Mouse (Mus musculus) ES-Bruce4 (cell line): ENCODE results near the gene Ppp4r3a. TPM values are rescaled to one million over a fixed set of nuclear protein-coding genes. Genes with fewer than 3 reads are reported as not detected.

Experiments
- H3K27ac ChIP-seq: 2 replicates; pipeline ENCODE4 v1.5.1; 2012; ENCODE audit warnings: low read length, inconsistent platforms; ENCODE audit not compliant: insufficient read depth
- H3K27me3 ChIP-seq: 2 replicates; pipeline ENCODE4 v1.6.1; 2012; ENCODE audit warnings: mild to moderate bottlenecking, low read length, inconsistent platforms; ENCODE audit not compliant: control insufficient read depth, poor library complexity, insufficient read depth, severe bottlenecking
- H3K36me3 ChIP-seq: 2 replicates; pipeline ENCODE4 v1.6.1; 2012; ENCODE audit warnings: inconsistent platforms, mild to moderate bottlenecking, low read length, moderate library complexity; ENCODE audit not compliant: control insufficient read depth, poor library complexity, insufficient read depth, severe bottlenecking
- H3K4me1 ChIP-seq: one replicate; pipeline ENCODE4 v1.8.1; 2011; ENCODE audit warnings: low read length; ENCODE audit not compliant: control insufficient read depth, insufficient read depth
- H3K4me3 ChIP-seq: 2 replicates; pipeline ENCODE4 v1.5.1; 2011; ENCODE audit warnings: low read depth, mild to moderate bottlenecking, low read length
- H3K9ac ChIP-seq: 2 replicates; pipeline ENCODE4 v1.6.1; 2012; ENCODE audit warnings: low read depth, mild to moderate bottlenecking, inconsistent platforms; ENCODE audit not compliant: poor library complexity, severe bottlenecking
- H3K9me3 ChIP-seq: replicated peaks from 2 replicates; pipeline ENCODE4 v1.6.1; 2012; ENCODE audit warnings: mild to moderate bottlenecking, low read length, inconsistent platforms; ENCODE audit not compliant: control insufficient read depth, poor library complexity, insufficient read depth, severe bottlenecking
- CTCF ChIP-seq: IDR thresholded peaks from one replicate; pipeline ENCODE4 v1.8.1; 2011; ENCODE audit warnings: low read depth, low read length
- EP300 ChIP-seq: IDR thresholded peaks from 2 replicates; pipeline ENCODE4 v1.6.1; 2011; ENCODE audit warnings: low read depth, low read length; ENCODE audit not compliant: insufficient read depth
- POLR2A ChIP-seq: IDR thresholded peaks from one replicate; pipeline ENCODE4 v1.8.1; 2011; ENCODE audit warnings: low read length; ENCODE audit not compliant: insufficient read depth
- polyA plus RNA-seq: library from polyadenylated mRNA; stranded (reverse); fragments of >200 nt; gene quantifications from 2 replicates; pipeline ENCODE4 v1.2.4, GENCODE M21; 2011; ENCODE audit warnings: low read depth; ENCODE audit not compliant: missing spikeins, insufficient read depth, insufficient read length

The Ppp4r3a gene
- polyA plus RNA-seq, 1 experiment = 144 TPM

DNA sequence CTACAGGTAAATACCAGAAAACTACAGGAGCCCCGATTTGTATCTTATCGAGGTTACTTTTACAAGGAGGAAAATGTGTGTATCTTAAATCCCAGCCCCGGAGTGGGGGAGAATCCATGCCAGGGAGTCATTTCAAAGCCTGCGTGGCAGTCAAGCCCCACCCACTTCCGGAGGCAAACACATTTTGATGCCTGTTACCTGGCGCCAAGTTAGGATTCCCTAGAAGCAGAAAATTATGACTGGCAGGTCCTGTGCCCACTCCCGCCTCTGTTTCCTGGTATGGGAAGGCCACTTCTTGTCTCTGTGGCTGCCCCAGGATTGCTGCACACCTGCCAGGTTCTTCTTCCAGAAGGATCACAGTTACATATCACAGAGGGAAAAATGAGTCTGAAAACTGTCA, 57.0 kb downstream of the Ppp4r3a start:
- no peak overlapping the region for H3K4me3 ChIP-seq
- no peaks in the 10 kb centered on the region for H3K9me3 ChIP-seq
- no peaks in the 10 kb centered on the region for H3K27me3 ChIP-seq
- peak overlapping the region; percentile 96 for H3K9ac ChIP-seq
- no peak overlapping the region for H3K27ac ChIP-seq
- TF ChIP-seq EP300 (no peak), POLR2A (no peak), CTCF (no peak)
- peaks cover 3% of the 10 kb centered on the region for H3K36me3 ChIP-seq
- H3K4me1 ChIP-seq = peaks cover 14% of the 10 kb centered on the region

DNA sequence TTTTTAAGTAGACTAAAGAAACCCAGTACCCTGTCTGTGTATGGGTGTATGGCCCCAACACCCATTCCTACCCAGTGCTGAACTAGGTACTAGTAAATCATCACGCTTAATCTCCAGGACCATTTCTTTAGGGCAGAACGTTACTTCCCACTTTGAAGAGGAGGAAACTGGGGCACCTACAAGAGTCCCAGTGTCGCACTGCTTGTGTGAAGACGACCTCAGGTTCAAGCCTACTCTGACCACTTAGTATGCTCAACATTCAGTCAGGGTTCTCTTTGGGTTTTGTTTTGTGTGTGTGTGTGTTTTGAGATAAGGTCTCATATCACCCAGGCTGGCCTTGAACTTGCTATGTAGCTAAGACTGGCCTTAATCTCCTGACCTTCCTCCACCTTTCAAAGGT, 57.5 kb downstream of the Ppp4r3a start:
- H3K27ac ChIP-seq = peak overlapping the region; percentile 38
- TF ChIP-seq EP300 (no peak), CTCF (no peak), POLR2A (no peak)
- peaks cover 3% of the 10 kb centered on the region for H3K36me3 ChIP-seq
- H3K27me3 ChIP-seq = no peaks in the 10 kb centered on the region
- H3K4me3 ChIP-seq = no peak overlapping the region
- no peak overlapping the region; the same call in 1 of the 2 replicates for H3K9ac ChIP-seq
- H3K4me1 ChIP-seq = peaks cover 14% of the 10 kb centered on the region
- no peaks in the 10 kb centered on the region for H3K9me3 ChIP-seq

DNA sequence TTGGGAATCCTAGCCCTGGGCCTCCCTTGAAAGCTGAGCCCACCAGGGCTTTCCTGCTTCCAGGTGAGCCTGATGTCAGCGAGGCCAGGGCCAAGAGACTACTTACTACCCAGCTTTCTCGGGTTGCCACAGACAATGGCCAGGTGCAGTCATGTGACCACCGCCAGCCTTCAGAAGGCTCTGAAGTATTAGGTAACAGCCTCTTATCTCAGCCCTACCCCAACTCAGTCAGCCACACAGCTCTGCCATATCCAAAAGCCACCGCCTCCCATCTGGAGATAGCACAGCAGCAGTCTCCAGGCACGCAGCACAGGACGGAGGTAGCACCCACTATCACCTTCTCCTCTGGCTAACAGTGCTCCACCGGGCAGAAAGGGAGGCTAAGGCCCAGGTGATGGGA, 58.1 kb downstream of the Ppp4r3a start:
- Histone ChIP-seq H3K4me1 (peaks cover 16% of the 10 kb centered on the region), H3K27me3 (no peaks in the 10 kb centered on the region), H3K4me3 (peak overlapping the region; percentile 25), H3K9me3 (no peaks in the 10 kb centered on the region), H3K27ac (peak overlapping the region; percentile 50), H3K9ac (no peak overlapping the region), H3K36me3 (peaks cover 3% of the 10 kb centered on the region)
- TF ChIP-seq POLR2A (no peak), CTCF (no peak), EP300 (no peak)

DNA sequence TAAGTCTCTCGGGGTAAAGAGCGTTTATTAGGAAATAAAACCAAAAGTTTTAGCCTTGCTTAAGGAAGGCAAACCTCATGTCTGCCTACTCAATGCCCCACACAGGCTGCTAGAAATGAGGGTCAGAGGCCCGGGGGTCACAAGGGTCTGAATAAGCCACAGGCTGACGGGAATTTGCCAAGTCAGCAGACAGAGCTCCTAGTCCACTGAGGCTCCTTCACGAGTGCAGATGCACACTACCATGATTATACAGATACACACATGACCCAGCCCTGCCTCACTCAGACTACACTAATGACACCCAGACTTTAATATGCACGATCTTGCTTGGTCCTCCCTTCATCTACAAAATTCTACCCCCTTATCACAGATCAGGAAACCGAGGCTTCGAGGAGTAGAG, 58.7 kb downstream of the Ppp4r3a start:
- H3K27ac ChIP-seq = peak overlapping the region; percentile 7; the same call in 1 of the 2 replicates
- no peaks in the 10 kb centered on the region for H3K9me3 ChIP-seq
- no peak overlapping the region for H3K4me3 ChIP-seq
- peaks cover 19% of the 10 kb centered on the region for H3K4me1 ChIP-seq
- peaks cover 3% of the 10 kb centered on the region for H3K36me3 ChIP-seq
- no peaks in the 10 kb centered on the region for H3K27me3 ChIP-seq
- TF ChIP-seq EP300 (no peak), CTCF (no peak), POLR2A (no peak)
- H3K9ac ChIP-seq = no peak overlapping the region

DNA sequence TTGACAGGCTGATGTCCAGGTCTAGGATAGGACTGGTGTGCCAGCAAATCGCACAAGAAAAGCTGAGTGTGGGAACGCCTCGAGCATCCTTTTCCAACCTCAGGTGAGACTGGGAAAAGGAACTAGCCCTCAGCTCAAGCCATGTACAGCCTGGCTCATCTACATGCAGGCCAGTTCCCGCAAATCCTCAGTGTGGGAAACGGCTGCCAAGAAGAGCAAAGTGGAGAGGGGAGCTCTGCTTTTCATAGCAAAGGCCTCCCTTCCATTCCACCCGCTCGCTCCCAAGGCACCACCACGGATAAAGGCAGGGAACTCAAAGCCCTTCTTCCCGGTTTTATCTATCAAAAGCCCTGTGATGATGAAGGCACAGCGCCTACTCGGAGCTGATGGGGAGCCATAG, 60.4 kb downstream of the Ppp4r3a start:
- no peak overlapping the region for H3K9ac ChIP-seq
- TF ChIP-seq EP300 (no peak), CTCF (no peak), POLR2A (no peak)
- H3K27me3 ChIP-seq = no peaks in the 10 kb centered on the region
- H3K4me1 ChIP-seq = peaks cover 19% of the 10 kb centered on the region
- no peak overlapping the region for H3K4me3 ChIP-seq
- H3K27ac ChIP-seq = no peak overlapping the region
- H3K9me3 ChIP-seq = no peaks in the 10 kb centered on the region
- peaks cover 3% of the 10 kb centered on the region for H3K36me3 ChIP-seq

DNA sequence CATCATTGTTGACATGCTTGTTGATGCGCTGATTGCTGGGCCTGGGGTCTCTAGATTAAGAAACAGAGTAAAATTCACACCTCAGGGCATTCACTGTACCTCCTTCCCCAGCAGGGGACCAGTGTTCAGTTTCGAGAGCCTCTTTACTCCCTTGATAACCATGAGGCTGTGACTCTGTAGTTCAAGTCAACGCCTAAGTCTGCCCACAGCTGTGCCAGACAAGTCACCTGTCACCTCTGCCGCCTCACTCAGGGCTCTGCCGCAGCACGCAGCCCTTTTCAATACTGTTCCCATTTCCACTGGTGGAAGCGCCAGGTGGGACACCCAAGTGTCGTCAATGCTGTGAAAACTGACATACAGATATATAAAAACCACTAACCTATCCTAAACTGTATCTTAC, 61.1 kb downstream of the Ppp4r3a start:
- Histone ChIP-seq H3K4me1 (peaks cover 19% of the 10 kb centered on the region), H3K4me3 (no peak overlapping the region), H3K27ac (no peak overlapping the region), H3K9ac (no peak overlapping the region), H3K27me3 (no peaks in the 10 kb centered on the region), H3K36me3 (peaks cover 3% of the 10 kb centered on the region), H3K9me3 (no peaks in the 10 kb centered on the region)
- TF ChIP-seq POLR2A = no peak
- TF ChIP-seq EP300 = no peak
- TF ChIP-seq CTCF = no peak
